Mouse (Mus musculus): ENCODE results near the gene Ankrd23. TPM values are rescaled to one million over a fixed set of nuclear protein-coding genes. Genes with fewer than 3 reads are reported as not detected.

Gene Ankrd23
- polyA plus RNA-seq, 1 experiment from 2014 or later: 18.9 TPM

DNA sequence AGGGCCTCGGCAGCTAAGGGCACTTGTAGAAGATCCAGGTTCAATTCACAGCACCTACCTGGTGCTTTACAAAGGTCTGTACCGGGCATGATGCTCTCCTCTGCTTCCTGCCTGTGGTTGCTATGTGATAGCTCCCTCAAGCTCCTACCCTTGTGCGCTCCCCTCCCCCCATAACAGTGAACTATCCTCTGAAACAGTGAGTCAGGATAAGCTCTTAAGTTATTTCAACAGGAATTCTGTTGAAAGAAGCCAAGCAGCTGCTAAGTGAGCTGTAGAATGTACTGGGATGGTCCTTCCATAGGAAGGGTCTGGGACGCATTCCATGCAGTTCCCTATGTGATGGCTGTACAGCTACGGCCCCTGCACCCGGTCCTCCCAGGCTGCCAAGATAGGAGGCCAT lies 3.1 kb downstream of the Ankrd23 start:
- H3K4me3 ChIP-seq (ENCODE audit: control insufficient read depth in 1 of 2, insufficient read depth in 1 of 2, low read depth in 1 of 2, low read length in 2 of 2): no peak overlapping the region
- no peaks in the 10 kb centered on the region for H3K27me3 ChIP-seq (ENCODE audit: control insufficient read depth, insufficient read depth, low read length)
- no peak overlapping the region for H3K4me2 ChIP-seq (ENCODE audit: low read length)
- no peak for ATAC-seq (ENCODE audit: insufficient number of reproducible peaks, insufficient read depth, low FRiP score, low read depth)
- no peaks in the 10 kb centered on the region for H3K9me3 ChIP-seq (ENCODE audit: control insufficient read depth, low read length)
- H3K36me3 ChIP-seq (ENCODE audit: control insufficient read depth, insufficient read depth, low read length): peaks cover 17% of the 10 kb centered on the region
- no peak overlapping the region; a peak in 1 of 4 replicates for H3K27ac ChIP-seq (replicated peaks in 1 of 2; ENCODE audit: control insufficient read depth in 1 of 2, insufficient read depth in 1 of 2, low read depth in 2 of 2, low read length in 2 of 2)
- peak overlapping the region; percentile 49 for H3K9ac ChIP-seq (ENCODE audit: low read length)
- WGBS: 53% methylated on average over 6 of the region's 6 CpGs
- peaks cover 54 to 64% of the 10 kb centered on the region in 2 experiments for H3K4me1 ChIP-seq (ENCODE audit: control insufficient read depth in 2 of 2, insufficient read depth in 2 of 2, low read length in 2 of 2)

DNA sequence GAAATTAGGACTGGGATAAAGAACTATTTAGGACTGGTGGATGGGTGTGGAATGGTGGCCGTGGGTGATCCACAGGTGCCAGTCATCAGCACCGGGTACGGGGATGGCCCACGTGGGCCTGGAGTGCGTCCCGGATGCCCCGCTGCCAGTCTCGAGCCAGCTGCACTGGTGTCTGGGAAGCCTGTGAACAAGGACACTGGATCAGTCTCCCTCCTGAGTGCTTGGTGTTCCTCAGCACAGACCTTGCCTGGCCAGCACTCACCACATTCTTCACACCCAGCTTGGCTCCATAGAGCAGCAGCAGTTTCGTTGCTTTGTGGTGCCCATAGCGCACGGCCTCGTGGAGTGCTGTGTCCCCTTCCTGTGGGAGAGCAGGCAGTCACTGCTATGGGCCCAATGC lies 5.2 kb downstream of the Ankrd23 start:
- H3K27me3 ChIP-seq (ENCODE audit: control insufficient read depth, insufficient read depth, low read length): no peaks in the 10 kb centered on the region
- peaks cover 52 to 74% of the 10 kb centered on the region in 2 experiments for H3K4me1 ChIP-seq (ENCODE audit: control insufficient read depth in 2 of 2, insufficient read depth in 2 of 2, low read length in 2 of 2)
- peaks cover 17% of the 10 kb centered on the region for H3K36me3 ChIP-seq (ENCODE audit: control insufficient read depth, insufficient read depth, low read length)
- no peak overlapping the region for H3K4me3 ChIP-seq (ENCODE audit: control insufficient read depth in 1 of 2, insufficient read depth in 1 of 2, low read depth in 1 of 2, low read length in 2 of 2)
- ATAC-seq (ENCODE audit: insufficient number of reproducible peaks, insufficient read depth, low FRiP score, low read depth): no peak
- no peaks in the 10 kb centered on the region for H3K9me3 ChIP-seq (ENCODE audit: control insufficient read depth, low read length)
- no peak overlapping the region for H3K9ac ChIP-seq (ENCODE audit: low read length)
- H3K27ac ChIP-seq (replicated peaks in 1 of 2; ENCODE audit: control insufficient read depth in 1 of 2, insufficient read depth in 1 of 2, low read depth in 2 of 2, low read length in 2 of 2): peak overlapping the region; percentile 12 to 57; a peak in 2 of 4 replicates
- WGBS: 62% methylated on average over 8 of the region's 12 CpGs
- no peak overlapping the region for H3K4me2 ChIP-seq (ENCODE audit: low read length)

DNA sequence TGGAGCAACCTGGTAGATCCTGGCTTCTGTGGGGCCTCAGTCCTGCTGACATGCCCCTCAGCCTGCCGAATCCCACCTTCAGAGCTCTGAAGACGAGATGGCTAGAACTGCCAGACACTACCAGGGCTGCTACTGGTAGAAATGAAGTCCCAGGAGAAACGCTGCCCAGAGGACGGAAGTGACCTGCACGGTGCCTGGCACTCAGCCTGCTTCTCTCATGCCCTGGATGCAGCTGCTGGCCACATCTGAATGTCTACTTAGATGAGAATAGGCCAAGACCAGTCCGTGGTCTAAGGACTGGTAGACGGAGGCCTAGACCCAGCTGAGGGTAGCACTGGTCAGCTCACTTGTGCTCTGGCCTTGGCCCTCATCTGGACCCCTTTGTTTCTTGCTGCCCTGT lies 5.7 kb downstream of the Ankrd23 start:
- Histone ChIP-seq H3K27me3 (ENCODE audit: control insufficient read depth, insufficient read depth, low read length) (no peaks in the 10 kb centered on the region), H3K9me3 (ENCODE audit: control insufficient read depth, low read length) (no peaks in the 10 kb centered on the region), H3K4me2 (ENCODE audit: low read length) (no peak overlapping the region), H3K4me3 (ENCODE audit: control insufficient read depth in 1 of 2, insufficient read depth in 1 of 2, low read depth in 1 of 2, low read length in 2 of 2) (no peak overlapping the region), H3K36me3 (ENCODE audit: control insufficient read depth, insufficient read depth, low read length) (peaks cover 22% of the 10 kb centered on the region), H3K4me1 (ENCODE audit: control insufficient read depth in 2 of 2, insufficient read depth in 2 of 2, low read length in 2 of 2) (peaks cover 48 to 69% of the 10 kb centered on the region in 2 experiments), H3K27ac (replicated peaks in 1 of 2; ENCODE audit: control insufficient read depth in 1 of 2, insufficient read depth in 1 of 2, low read depth in 2 of 2, low read length in 2 of 2) (peak overlapping the region in 1 of 2 experiments; percentile 57; a peak in 3 of 4 replicates), H3K9ac (ENCODE audit: low read length) (no peak overlapping the region)
- WGBS: 86% methylated on average over 7 of the region's 7 CpGs
- ATAC-seq (ENCODE audit: insufficient number of reproducible peaks, insufficient read depth, low FRiP score, low read depth): no peak

DNA sequence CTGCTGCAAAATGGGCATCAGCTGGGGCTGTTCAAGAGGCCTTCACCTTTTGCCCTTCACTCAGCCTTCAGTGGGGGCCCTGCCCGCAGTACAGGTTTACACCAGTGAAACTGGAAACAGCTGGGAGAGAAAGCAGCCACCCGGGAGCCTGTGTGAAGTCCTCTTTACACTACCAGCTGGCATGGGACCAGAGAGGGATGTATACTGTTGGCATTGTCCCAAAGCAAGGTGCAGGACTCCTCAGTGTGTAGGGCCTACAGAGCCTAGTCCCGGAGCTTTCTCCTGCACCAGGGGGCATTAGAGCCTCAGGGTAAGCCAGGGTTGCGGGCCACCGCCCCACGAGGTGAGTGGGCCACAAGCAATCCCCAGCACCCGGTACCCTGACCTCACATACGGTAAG lies 6.2 kb downstream of the Ankrd23 start:
- H3K4me2 ChIP-seq (ENCODE audit: low read length): no peak overlapping the region
- H3K9ac ChIP-seq (ENCODE audit: low read length): no peak overlapping the region
- no peaks in the 10 kb centered on the region for H3K9me3 ChIP-seq (ENCODE audit: control insufficient read depth, low read length)
- H3K36me3 ChIP-seq (ENCODE audit: control insufficient read depth, insufficient read depth, low read length): peaks cover 27% of the 10 kb centered on the region
- no peaks in the 10 kb centered on the region for H3K27me3 ChIP-seq (ENCODE audit: control insufficient read depth, insufficient read depth, low read length)
- H3K4me3 ChIP-seq (ENCODE audit: control insufficient read depth in 1 of 2, insufficient read depth in 1 of 2, low read depth in 1 of 2, low read length in 2 of 2): no peak overlapping the region
- H3K27ac ChIP-seq (replicated peaks in 1 of 2; ENCODE audit: control insufficient read depth in 1 of 2, insufficient read depth in 1 of 2, low read depth in 2 of 2, low read length in 2 of 2): peak overlapping the region; percentile 24 to 57
- WGBS: 63% methylated on average over 8 of the region's 8 CpGs
- H3K4me1 ChIP-seq (ENCODE audit: control insufficient read depth in 2 of 2, insufficient read depth in 2 of 2, low read length in 2 of 2): peaks cover 43 to 64% of the 10 kb centered on the region in 2 experiments
- no peak for ATAC-seq (ENCODE audit: insufficient number of reproducible peaks, insufficient read depth, low FRiP score, low read depth)

DNA sequence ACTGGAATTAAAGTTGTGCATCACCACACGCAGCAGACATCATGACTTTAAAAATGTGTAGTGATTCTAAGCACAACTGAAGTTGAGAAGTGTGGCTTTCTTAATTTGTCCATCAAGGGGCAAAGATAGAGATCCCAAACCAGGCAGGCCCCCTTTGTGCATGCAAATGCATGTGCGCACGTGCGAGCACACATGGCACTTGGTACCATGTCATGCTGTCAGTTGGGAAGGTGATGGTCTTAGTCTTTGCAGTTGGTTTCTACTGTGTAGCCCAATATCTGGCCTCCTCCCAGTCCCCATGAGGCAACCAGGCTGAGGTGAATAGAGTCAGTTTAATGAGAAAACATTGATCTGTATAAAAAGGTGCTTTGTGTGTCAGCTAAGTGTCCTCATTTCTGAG lies 6.8 kb downstream of the Ankrd23 start:
- Histone ChIP-seq H3K36me3 (ENCODE audit: control insufficient read depth, insufficient read depth, low read length) (peaks cover 33% of the 10 kb centered on the region), H3K9me3 (ENCODE audit: control insufficient read depth, low read length) (no peaks in the 10 kb centered on the region), H3K4me2 (ENCODE audit: low read length) (no peak overlapping the region), H3K27ac (replicated peaks in 1 of 2; ENCODE audit: control insufficient read depth in 1 of 2, insufficient read depth in 1 of 2, low read depth in 2 of 2, low read length in 2 of 2) (peak overlapping the region; percentile 24 to 57; a peak in 3 of 4 replicates), H3K4me3 (ENCODE audit: control insufficient read depth in 1 of 2, insufficient read depth in 1 of 2, low read depth in 1 of 2, low read length in 2 of 2) (no peak overlapping the region), H3K4me1 (ENCODE audit: control insufficient read depth in 2 of 2, insufficient read depth in 2 of 2, low read length in 2 of 2) (peaks cover 37 to 58% of the 10 kb centered on the region in 2 experiments), H3K27me3 (ENCODE audit: control insufficient read depth, insufficient read depth, low read length) (no peaks in the 10 kb centered on the region), H3K9ac (ENCODE audit: low read length) (no peak overlapping the region)
- WGBS: 93% methylated on average over 4 of the region's 4 CpGs
- no peak for ATAC-seq (ENCODE audit: insufficient number of reproducible peaks, insufficient read depth, low FRiP score, low read depth)

DNA sequence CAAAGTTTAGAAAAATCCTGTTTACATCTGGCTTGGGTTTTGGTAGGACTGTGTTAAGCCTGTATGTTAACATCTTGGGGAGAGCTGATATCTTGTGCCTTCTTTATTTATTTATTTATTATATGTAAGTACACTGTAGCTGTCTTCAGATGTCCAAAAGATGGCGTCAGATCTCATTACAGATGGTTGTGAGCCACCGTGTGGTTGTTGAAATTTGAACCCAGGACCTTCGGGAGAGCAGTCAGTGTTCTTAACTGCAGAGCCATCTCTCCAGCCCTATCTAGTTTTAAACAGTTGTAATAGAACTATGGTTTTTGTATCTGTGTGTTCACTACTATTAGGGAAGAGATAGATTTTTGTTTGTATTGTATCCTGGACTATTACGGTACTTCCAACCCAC lies 7.4 kb downstream of the Ankrd23 start:
- Histone ChIP-seq H3K27me3 (ENCODE audit: control insufficient read depth, insufficient read depth, low read length) (no peaks in the 10 kb centered on the region), H3K4me1 (ENCODE audit: control insufficient read depth in 2 of 2, insufficient read depth in 2 of 2, low read length in 2 of 2) (peaks cover 33 to 57% of the 10 kb centered on the region in 2 experiments), H3K9ac (ENCODE audit: low read length) (no peak overlapping the region), H3K36me3 (ENCODE audit: control insufficient read depth, insufficient read depth, low read length) (peaks cover 39% of the 10 kb centered on the region), H3K9me3 (ENCODE audit: control insufficient read depth, low read length) (no peaks in the 10 kb centered on the region), H3K4me3 (ENCODE audit: control insufficient read depth in 1 of 2, insufficient read depth in 1 of 2, low read depth in 1 of 2, low read length in 2 of 2) (no peak overlapping the region), H3K4me2 (ENCODE audit: low read length) (no peak overlapping the region), H3K27ac (replicated peaks in 1 of 2; ENCODE audit: control insufficient read depth in 1 of 2, insufficient read depth in 1 of 2, low read depth in 2 of 2, low read length in 2 of 2) (no peak overlapping the region)
- WGBS: 88% methylated on average over 4 of the region's 4 CpGs
- no peak for ATAC-seq (ENCODE audit: insufficient number of reproducible peaks, insufficient read depth, low FRiP score, low read depth)

DNA sequence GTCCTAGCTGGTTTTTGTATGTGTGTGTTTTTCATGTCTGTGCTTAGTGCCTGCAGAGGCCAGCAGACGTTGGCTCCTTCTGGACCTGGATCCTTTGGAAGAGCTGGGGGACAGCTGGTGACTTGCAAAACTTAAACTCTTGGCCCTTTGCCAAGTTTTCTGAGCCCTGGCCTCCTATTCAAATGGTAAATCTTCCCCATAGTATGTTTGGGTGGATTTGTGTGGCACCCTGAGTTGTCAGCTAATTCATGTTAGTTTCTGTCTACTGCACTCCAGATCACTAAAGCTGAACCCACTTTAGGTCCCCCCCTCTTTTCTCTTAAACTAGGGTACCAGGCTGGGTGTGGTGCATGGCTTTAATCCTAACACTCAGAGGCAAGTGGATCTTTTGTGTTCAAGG lies 8.3 kb downstream of the Ankrd23 start:
- H3K36me3 ChIP-seq (ENCODE audit: control insufficient read depth, insufficient read depth, low read length): peaks cover 46% of the 10 kb centered on the region
- no peaks in the 10 kb centered on the region for H3K27me3 ChIP-seq (ENCODE audit: control insufficient read depth, insufficient read depth, low read length)
- H3K9me3 ChIP-seq (ENCODE audit: control insufficient read depth, low read length): no peaks in the 10 kb centered on the region
- no peak overlapping the region; a peak in 1 of 4 replicates for H3K27ac ChIP-seq (replicated peaks in 1 of 2; ENCODE audit: control insufficient read depth in 1 of 2, insufficient read depth in 1 of 2, low read depth in 2 of 2, low read length in 2 of 2)
- H3K4me1 ChIP-seq (ENCODE audit: control insufficient read depth in 2 of 2, insufficient read depth in 2 of 2, low read length in 2 of 2): peaks cover 34 to 58% of the 10 kb centered on the region in 2 experiments
- 9% methylated on average over 1 of the region's 1 CpGs for WGBS
- no peak overlapping the region for H3K4me3 ChIP-seq (ENCODE audit: control insufficient read depth in 1 of 2, insufficient read depth in 1 of 2, low read depth in 1 of 2, low read length in 2 of 2)
- H3K4me2 ChIP-seq (ENCODE audit: low read length): no peak overlapping the region
- no peak for ATAC-seq (ENCODE audit: insufficient number of reproducible peaks, insufficient read depth, low FRiP score, low read depth)
- no peak overlapping the region for H3K9ac ChIP-seq (ENCODE audit: low read length)

DNA sequence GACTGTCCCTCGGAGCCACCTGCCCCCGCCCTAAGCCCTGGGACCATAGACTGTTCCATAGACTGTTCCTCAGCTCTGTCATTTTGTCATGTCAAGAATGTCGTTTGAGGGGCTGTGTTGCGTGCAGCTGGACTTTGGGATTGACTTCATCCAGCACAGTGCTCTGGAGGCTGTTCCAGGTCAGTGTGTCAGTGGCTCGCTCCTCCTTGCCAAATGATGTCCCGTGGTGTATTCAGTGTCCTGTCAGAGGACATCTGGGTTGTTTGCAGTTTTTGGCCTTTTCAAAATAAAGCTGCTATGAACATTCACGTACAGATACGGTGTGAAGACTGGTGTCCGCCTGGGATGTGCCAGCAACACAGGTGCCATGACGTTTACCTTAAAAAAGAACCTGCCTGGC lies 9.8 kb downstream of the Ankrd23 start:
- Histone ChIP-seq H3K4me2 (ENCODE audit: low read length) (no peak overlapping the region), H3K9me3 (ENCODE audit: control insufficient read depth, low read length) (no peaks in the 10 kb centered on the region), H3K9ac (ENCODE audit: low read length) (no peak overlapping the region), H3K4me1 (ENCODE audit: control insufficient read depth in 2 of 2, insufficient read depth in 2 of 2, low read length in 2 of 2) (peaks cover 41 to 66% of the 10 kb centered on the region in 2 experiments), H3K27me3 (ENCODE audit: control insufficient read depth, insufficient read depth, low read length) (no peaks in the 10 kb centered on the region), H3K27ac (replicated peaks in 1 of 2; ENCODE audit: control insufficient read depth in 1 of 2, insufficient read depth in 1 of 2, low read depth in 2 of 2, low read length in 2 of 2) (no peak overlapping the region), H3K4me3 (ENCODE audit: control insufficient read depth in 1 of 2, insufficient read depth in 1 of 2, low read depth in 1 of 2, low read length in 2 of 2) (no peak overlapping the region), H3K36me3 (ENCODE audit: control insufficient read depth, insufficient read depth, low read length) (peaks cover 60% of the 10 kb centered on the region)
- 82% methylated on average over 10 of the region's 10 CpGs for WGBS
- ATAC-seq (ENCODE audit: insufficient number of reproducible peaks, insufficient read depth, low FRiP score, low read depth): no peak

Data from heart, embryonic 14.5 days (tissue).